Mouse (Mus musculus): ENCODE results near the gene Carhsp1.
A peak's percentile ranks its signal among the peaks of the same experiment; 100 is the strongest.

Gene Carhsp1

DNA sequence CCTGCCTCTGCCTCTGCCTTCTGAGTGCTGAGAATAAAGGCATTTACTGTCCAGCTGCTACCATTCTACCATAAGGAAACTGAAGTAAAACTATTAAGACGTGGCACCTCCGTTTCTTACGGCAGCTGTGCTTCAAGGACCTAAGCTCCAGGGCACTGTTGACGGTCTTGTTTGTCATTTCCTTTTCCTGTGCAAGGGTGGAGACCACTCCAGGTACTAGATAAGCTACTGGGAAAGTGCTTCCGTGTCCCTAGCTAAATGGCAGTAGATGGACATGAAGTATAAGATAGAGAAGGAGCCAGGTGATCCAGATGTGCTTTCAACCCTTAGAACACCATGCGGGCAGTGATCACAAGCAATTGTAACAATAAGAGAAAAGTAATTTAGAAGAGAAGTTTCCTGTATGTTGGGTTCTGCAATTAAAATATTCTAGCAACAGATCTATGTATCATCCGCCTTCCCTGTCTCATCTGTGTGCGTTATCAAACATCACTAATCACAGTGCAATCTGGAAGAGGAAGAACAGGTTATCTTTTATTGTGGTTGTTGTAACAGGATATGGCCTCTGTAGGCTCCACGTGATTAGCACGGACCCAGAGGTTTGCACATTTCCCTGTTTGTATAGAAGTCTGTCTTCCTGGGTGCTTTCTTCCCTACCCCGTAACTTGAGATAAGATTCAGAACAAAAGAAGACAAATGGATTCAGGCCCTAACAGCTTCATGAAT is 32.3 kb downstream of the Carhsp1 start:
- DNase-seq (ENCODE audit: low spot score): no peak

GRCm38 (mm10) chr16:8638131-8638530 is 33.8 kb downstream of the Carhsp1 start:
- DNase-seq (ENCODE audit: low spot score): no peak

GRCm38 (mm10) chr16:8637217-8638051 is 34.5 kb downstream of the Carhsp1 start, which contains the start of the genes Pmm2 and Tmem186:
Gene Pmm2, plus strand, starts transcription at chr16:8637674.
Gene Tmem186, minus strand, starts transcription at chr16:8637712.
- peak; percentile 68 for DNase-seq (ENCODE audit: low spot score)

DNA sequence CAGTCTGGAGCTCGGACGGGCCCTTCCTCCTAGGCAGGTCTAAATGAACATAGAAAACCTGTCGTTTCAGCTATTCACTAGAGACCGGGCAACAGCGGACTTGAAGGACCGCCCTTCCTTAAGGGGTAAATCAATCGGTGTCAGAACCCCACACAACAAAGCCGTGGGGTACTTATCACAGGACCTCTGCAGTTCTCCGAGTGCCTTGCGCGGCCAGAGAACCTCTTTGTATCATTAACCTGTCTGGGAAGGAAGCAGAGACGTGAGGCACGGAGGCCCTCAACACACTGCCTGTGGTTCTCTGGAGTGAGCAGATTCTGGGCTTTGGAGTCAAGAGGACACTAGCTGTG is 35.1 kb downstream of the Carhsp1 start:
- no peak for DNase-seq (ENCODE audit: low spot score)

GRCm38 (mm10) chr16:8631428-8631827 is 40.5 kb downstream of the Carhsp1 start:
- DNase-seq (ENCODE audit: low spot score): no peak

- DNase-seq (ENCODE audit: low spot score): no peak
Observed at GRCm38 (mm10) chr16:8630419-8630818, 41.5 kb downstream of the Carhsp1 start.

- DNase-seq (ENCODE audit: low spot score): no peak
Observed at GRCm38 (mm10) chr16:8620315-8621115, 51.4 kb downstream of the Carhsp1 start.

- no peak for DNase-seq (ENCODE audit: low spot score)
Observed at GRCm38 (mm10) chr16:8619659-8620314, 52.2 kb downstream of the Carhsp1 start.

DNA sequence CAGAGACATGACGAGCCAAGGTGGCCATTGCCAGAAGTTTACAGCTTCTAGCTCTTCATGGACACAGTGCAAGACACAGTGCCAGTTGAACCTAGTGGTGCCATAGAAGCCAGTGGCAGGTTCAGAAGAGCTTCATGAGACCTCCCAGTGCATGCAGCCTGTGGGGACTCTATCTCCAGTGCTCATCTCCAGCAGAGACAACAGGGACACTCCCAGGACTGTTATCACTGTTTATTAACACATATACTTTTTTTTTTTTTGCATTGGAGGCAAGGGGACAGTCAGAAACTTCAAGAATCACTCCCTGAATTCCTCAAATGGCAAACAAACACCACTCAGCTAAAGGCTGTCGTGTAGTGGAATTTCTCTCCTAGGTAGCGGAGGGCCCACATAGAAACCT is 58.5 kb downstream of the Carhsp1 start:
- no peak for DNase-seq (ENCODE audit: low spot score)

DNA sequence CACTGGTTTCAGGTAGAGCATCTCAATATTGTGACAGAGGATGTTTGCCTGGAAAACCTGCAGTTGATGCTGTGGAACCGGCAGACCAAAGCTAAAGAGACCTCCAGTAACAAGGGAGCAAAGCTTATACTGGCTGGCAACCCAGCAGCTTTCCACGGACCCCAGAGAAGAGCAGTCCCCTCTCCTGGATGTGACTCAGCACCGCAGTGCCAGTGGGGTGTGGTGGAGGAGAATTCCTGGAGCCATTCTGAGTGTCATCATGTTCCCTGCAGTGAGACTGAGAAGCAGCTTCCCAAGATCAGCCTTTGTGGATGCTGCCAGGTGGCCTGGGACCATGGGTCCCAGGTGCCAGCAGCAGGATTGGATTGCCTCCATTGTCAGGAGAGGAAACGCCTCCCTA is 58.9 kb downstream of the Carhsp1 start:
- no peak for DNase-seq (ENCODE audit: low spot score)

GRCm38 (mm10) chr16:8612214-8613005 is 59.5 kb downstream of the Carhsp1 start:
- no peak for DNase-seq (ENCODE audit: low spot score)

GRCm38 (mm10) chr16:8610397-8610796 is 61.6 kb downstream of the Carhsp1 start:
- no peak for DNase-seq (ENCODE audit: low spot score)
